Mouse (Mus musculus) ovary, postnatal 10 days (tissue): ENCODE results near the gene Gm572.

Source experiments
- DNase-seq: peaks from one replicate; pipeline ENCODE4 v3.0.0; 2022; ENCODE audit warnings: low spot score

Gene Gm572

GRCm38 (mm10) chr4:148667006-148667755, 24.1 kb downstream of the Gm572 start:
- DNase-seq, result no peak

DNA sequence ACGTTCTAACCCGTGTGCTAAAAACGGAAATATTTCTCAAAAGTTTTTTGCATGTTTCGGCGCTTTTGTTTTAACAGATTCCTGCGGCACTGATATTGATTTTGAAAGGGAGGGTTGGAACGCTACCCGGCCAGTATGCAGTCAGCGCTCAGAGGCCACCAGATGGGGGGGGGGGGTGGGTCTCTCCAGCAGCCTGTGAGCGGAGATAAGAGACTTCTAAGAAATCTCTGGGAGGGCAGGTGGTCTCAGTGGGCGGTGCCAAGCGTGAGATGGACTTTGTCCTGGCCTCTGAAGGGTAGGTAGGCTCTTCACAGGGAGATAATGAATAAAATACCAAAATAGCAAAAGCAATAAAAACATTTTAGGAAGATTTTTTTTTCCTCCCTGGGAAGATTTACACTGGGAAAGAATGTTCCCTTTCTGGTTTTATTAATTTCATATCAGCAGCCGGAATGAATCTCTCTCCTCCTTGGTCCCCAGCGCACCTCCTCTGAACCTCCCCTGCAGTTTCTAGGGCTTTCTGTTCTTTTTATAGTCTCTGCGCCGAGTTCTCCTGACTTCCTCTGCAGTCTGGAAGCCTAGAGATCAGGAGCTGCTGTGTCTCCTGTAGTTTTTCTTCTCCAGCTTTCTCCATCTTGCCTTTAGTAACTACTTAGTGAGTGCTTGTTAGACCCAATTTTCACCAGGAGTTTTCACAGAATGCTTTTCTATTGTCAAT, 28.3 kb downstream of the Gm572 start:
- DNase-seq, result no peak

GRCm38 (mm10) chr4:148675043-148675442, 31.9 kb downstream of the Gm572 start:
- no peak for DNase-seq

DNA sequence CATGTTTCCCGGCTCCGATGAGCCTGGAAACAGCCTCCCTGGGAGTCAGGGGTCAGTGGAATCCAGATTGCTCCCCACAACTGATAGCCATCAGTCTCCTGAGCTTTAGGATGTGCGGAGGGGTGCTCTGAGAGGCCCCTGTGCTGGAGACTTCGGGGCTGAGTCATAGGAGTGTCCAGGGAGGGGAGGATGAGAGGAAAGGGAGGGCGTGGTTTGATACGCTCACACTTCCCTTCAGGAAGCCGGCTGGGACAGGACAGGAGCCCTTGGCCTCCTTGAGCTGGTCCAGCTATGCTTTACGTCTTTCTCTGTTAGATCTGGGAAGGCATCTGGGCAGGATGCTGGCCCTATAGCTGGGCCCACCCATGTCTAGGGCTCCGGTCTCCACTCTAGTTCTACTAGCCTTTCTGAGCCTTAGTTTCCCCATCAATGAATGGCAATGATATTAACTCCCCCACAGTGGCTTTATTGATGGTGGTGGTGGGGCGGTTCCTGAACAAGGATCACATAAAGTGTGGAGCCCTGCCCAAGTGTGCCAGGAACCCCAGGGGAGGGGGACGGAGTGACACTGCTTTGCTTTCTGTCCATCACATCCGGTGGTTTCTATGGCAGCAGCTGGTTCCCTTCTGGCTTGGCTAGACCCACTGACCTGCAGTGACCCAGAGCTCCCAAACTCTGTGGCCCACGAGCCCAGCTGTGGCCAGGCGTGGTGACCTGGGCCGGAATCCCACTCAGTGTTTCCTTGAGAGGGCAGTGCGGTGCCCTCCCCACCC, 33.3 kb downstream of the Gm572 start:
- DNase-seq, result no peak

DNA sequence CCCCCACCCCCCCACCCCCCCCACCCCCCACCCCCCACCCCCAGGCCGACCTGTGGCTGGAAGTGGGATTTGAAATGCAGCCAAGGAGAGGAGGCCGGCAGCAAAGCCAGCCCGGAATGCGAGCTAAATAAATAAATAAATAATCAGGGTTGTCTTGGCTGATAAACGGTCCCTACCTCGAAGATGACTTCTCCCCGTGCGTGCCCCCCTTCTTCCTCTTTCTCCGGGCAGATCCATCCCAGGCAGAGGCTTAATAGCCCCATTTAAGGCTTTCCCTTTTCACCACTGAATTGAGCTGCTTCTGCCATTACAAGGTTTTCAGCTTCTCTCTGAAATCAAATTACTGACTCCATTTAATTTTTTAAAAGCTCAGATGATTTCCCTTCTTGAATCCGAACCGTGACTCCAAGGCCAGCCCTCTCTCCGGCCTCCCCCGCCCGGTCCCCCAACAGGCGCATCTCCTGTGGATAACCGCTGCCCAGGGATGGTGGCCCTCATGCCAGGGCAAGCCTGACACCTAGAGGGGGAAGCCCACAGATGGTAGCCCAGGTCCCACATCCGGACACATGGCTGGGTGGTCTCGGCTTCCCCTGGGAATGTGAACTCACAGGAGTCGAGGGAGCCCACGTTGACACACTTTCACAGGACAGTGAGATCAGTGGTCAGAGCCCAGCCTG, 34.0 kb downstream of the Gm572 start:
- no peak for DNase-seq

DNA sequence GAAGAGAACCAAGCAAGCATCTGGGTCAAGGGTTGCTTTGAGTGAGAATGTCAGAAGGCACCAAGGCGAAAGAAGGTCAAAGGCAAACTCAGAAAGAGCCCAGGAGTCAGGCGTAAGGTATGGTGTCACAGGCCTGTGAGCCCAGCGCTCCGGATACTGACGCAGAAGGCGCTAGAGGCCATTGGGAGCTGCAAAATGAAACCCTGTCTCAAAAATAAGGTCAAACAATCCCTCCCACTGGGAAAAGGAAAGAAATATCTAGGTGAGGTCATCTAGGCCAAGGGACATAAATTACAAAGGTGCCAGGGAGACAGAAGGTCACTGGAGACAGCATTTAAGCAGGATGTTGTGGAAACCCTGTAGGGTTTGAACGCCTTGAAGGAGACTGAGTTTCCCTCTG, 35.0 kb downstream of the Gm572 start:
- DNase-seq, result no peak

DNA sequence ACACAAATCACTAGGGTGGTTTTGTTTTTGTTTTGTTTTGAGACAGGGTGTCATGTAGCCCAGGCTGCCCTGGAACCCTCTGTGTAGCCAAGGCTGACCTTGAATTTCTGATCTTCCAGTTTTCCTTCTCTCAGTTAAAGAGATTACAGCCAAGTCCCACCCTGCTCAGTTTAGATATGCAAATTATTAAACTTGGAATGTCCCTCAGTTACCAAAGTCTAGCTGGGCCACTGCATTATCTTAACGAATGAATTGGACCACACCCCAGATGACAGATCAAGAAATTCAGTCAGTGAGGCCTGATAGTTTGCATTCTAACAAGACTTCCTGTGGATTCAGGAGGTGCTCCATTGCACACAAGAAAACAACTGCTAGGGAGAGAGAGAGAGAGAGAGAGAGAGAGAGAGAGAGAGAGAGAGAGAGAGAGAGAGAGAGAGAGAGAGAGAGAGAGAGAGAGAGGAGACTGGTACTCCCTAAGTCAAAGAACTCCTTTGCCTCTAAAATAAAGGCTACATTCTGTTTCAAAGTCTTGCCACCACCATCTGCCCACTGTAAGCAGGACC, 37.5 kb downstream of the Gm572 start:
- DNase-seq, result no peak

DNA sequence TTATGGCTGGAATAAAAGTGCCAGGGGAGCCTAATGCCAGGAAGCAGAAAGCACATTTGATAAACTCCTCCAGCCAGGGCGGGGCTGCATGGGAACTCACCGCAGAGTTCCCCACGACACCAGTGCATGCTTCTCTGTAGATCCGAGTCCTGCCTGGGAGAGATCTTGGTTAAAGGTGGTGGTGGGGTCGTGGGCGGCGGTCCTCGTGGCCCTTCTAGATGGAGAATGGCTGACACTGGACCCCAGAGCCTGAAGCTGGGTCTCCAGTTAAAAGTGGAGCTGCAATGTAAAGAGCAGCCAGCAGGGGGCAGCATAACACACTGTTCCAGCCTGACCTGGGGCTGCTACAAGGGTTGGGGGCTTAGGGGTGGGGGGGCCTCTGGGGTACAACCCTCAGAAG, 38.3 kb downstream of the Gm572 start:
- no peak for DNase-seq

DNA sequence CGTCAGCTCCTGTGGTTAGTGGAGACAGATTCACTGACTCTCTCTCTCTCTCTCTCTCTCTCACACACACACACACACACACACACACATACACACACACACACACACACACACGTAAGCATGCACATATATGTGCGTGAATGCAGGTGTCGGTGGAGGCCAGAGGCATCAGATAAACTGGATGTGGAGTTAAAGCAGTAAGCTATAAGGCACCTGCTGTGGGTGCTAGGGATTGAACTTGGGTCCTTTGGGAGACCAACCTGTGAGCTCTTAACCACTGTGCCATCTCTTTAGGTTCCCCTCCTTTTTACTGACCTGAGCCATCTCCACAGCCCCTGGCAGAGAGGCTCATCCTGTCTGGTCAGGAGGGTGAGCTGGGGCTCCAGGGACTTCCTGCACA, 39.8 kb downstream of the Gm572 start:
- no peak for DNase-seq

DNA sequence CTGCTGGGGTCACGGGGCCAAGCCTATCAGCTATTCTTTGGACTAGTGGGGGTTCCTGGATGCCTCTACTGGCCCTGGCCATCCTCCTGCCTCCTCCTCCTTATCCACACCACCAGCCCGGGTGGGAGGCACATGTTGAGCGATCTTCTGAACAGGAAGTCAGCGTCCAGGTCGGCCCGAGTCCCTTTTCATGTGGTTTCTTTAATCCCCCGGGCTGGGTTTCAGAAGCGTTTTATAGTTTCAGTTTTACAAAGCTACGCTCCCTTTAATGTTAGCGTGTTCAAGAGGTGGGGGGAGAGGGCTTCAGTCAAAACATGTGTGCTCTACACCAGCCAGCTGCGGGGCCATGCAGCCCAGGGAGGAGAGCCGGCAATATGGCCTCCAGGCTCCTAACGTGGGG, 40.4 kb downstream of the Gm572 start:
- no peak for DNase-seq

DNA sequence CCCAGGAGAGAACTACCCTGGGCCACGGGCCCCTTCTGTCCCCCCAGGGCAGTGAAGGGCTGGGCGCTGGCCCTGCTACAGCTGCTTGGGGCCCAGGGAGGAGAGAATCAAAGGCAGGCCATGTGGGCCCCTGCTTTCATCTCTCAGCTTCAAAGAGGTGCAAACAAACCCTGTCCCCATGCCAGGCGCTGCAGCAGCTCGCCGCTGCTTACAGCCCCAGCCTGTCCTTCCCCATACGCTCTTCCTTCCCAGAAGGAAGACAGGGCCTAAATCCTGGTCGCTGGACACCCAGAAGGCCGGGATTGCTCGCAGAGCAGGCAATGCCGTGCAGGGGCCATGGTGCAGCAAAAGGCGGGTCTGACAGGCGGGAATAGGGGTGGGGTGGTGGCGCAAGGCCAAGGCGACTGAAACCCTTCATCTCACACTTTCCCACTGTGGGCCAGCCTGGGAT, 43.4 kb downstream of the Gm572 start:
- no peak for DNase-seq

- DNase-seq, result no peak
These were observed 45.0 kb downstream of the Gm572 start for GRCm38 (mm10) chr4:148688091-148688490.

DNA sequence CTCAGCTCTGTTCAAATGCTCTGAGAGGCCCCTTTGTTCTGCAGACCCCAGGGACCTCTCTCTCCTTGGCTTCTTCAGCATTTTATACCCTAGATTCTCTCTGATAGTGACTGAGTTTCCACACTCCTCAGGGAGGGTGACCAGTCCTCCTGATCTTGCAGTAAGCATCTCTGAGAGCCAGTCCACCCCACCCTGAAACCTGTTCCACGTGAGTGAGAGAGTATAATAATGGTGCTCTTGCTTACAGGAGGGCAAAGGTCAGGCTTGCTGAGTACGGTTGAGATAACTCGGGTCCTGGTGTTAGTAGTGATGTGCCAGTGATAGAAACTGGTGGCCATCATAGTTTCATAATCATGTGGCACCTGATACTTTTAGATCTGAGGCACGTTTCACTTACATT, 48.1 kb downstream of the Gm572 start:
- no peak for DNase-seq

- DNase-seq, result no peak
These were observed 50.4 kb downstream of the Gm572 start for GRCm38 (mm10) chr4:148693417-148693959.

GRCm38 (mm10) chr4:148704756-148705155, 61.6 kb downstream of the Gm572 start:
- DNase-seq, result no peak

GRCm38 (mm10) chr4:148708836-148709235, 65.7 kb downstream of the Gm572 start:
- DNase-seq, result no peak

GRCm38 (mm10) chr4:148710446-148710845, 67.3 kb downstream of the Gm572 start:
- DNase-seq, result no peak

DNA sequence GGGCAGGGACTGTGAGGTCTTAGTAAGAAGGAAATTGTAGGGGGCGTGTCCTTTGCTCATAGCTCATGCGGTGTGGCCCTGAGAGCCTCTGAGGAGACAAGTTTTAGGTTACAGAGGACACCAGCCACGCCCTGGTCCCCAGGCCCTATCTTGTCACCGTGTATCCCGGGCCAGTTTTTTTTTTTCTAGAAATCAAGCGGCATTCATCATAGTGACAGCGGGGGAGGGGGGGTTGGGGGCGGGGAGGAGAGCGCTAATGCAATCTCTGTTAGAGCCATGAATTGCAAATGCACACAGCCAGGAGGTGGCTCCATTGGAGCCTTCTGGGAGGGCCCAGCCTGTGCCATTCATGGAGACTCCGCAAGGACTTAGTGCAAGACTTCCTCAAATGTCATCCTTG, 68.2 kb downstream of the Gm572 start:
- no peak for DNase-seq

GRCm38 (mm10) chr4:148712632-148713031, 69.5 kb downstream of the Gm572 start:
- no peak for DNase-seq

GRCm38 (mm10) chr4:148714064-148714463, 70.9 kb downstream of the Gm572 start:
- DNase-seq, result no peak

GRCm38 (mm10) chr4:148714739-148715138, 71.6 kb downstream of the Gm572 start:
- no peak for DNase-seq

- DNase-seq, result no peak
These were observed 72.3 kb downstream of the Gm572 start for GRCm38 (mm10) chr4:148715396-148715795.
